Mouse (Mus musculus): Measurements from ENCODE around the gene Gm20661.

Gm20661 gene

DNA sequence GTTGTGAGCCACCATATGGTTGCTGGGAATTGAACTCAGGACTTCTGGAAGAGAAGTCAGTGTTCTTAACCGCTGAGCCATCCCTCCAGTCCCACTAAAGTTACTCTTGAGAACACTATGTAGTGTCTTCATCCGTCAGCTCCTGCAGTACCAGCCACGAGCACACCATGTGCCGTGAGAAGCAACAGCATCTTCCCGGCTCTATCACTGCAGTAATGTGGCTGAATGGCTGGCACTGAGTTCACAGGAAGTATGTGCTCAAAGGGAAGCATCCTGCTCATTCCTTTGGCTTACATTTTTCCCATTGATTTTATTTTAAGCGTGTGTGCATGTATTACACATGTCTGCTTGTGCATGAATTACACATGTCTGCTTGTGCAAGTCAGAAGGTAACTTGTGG is 15.4 kb upstream of the Gm20661 start:
- no peak for DNase-seq (ENCODE audit: low spot score)

DNA sequence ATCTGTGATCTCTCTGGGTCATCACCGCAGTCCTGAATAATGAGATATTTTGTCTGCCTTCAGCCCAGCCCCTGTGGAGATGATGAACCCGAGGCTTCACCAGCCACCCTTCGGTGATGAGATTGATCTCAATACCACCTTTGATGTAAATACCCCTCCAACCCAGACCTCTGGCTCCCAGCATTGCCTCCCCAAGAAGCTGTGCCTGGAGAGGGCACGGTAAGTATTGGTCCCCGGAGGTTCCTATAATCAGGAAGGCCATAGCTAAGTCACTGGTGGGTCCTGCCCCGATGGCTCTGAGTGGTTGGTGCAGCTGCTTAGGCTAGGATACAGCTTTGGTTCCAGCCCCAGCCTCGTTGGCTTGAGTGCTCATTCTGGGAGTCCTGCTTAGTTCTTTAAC is 14.3 kb upstream of the Gm20661 start:
- DNase-seq (ENCODE audit: low spot score) = no peak

DNA sequence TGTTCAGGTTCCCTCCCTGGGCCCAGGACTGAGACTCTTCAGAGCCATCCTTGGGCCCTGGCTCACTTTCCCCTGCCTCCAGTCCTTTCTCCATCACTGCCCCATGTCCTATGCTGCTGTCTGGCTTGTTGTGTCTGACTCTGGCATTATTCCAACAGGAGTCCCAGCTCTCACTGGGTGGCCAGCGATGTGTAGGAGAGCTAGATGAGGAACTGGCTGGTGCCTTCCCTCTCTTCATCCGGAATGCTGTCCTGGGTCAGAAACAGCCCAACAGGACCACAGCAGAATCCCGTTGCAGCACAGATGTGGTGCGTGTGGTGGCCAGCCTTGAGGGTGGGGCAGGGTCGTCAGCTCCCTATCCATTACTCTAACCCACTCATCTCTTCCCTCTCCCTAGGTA is 12.5 kb upstream of the Gm20661 start:
- no peak for DNase-seq (ENCODE audit: low spot score)

DNA sequence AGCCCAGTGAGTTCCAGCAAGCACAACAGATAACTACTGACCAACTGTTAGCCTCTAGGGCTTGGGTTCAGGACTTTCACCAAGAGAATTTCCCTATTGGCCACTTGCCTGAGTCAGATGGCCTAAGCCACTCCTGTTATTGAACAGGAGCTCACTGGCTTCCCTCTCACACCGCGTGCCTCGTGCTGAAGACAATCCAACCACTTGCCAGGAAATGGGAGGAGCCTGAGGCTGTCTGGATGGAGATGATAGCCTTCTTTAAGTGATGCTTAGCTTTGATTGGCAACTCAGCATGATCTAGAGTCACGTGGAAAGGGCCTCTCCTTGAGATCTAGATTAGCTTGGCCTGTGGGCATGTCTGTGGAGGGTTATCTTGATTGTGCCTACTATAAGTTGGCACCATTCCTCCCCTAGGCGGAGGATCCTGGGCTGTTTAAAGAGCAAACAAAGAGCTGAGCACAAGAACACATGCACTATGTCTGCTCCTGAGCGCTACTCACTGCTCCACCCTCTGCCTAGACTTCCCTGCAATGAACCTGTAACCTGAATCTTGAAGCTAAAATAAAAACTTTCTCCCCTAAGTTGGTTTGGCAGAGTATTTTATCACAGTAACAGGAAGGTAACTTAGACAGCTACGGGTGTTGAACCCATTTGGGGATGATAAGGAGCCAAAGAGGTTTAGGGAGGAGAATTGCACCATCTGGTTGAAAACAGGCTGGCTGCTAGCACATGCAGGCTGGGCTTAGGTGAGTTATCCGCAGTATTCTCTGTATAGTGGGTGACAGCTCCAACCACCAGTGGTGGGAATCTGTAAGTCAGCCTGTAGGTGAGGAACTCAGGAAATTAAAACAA is 10.9 kb upstream of the Gm20661 start:
- no peak for DNase-seq (ENCODE audit: low spot score)

DNA sequence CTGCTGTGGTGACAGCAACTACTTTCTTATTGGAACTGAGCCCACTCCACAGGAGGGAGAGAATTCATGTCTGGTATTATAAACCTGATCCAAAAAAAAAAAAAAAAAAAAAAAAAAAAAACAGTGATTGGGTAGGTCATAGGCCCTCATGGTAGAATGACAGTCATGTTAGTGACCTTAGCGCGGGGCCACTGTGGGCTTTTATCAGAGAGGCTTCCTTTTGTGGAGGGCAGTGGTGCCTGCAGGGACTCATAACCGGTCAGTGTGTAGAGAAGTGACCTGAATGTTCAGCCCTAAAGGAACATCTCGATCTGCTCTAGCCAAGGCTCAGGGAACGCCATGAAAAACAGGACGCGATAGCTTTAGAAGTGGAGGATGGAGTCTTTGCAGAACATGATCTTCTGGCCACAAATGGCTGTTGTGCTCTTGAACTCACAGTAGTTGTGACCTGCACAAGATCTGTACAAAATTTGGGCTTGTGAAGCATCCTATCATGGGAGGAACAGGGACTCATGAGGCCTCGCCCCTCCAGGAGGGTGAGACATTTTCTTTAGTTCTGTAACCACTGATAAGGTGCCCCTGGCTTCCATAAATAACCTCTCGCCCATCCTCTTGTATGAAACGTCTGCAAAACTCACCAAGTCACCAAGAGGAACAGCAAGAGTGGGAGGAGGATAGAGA is 8.2 kb upstream of the Gm20661 start:
- DNase-seq (ENCODE audit: low spot score) = no peak

DNA sequence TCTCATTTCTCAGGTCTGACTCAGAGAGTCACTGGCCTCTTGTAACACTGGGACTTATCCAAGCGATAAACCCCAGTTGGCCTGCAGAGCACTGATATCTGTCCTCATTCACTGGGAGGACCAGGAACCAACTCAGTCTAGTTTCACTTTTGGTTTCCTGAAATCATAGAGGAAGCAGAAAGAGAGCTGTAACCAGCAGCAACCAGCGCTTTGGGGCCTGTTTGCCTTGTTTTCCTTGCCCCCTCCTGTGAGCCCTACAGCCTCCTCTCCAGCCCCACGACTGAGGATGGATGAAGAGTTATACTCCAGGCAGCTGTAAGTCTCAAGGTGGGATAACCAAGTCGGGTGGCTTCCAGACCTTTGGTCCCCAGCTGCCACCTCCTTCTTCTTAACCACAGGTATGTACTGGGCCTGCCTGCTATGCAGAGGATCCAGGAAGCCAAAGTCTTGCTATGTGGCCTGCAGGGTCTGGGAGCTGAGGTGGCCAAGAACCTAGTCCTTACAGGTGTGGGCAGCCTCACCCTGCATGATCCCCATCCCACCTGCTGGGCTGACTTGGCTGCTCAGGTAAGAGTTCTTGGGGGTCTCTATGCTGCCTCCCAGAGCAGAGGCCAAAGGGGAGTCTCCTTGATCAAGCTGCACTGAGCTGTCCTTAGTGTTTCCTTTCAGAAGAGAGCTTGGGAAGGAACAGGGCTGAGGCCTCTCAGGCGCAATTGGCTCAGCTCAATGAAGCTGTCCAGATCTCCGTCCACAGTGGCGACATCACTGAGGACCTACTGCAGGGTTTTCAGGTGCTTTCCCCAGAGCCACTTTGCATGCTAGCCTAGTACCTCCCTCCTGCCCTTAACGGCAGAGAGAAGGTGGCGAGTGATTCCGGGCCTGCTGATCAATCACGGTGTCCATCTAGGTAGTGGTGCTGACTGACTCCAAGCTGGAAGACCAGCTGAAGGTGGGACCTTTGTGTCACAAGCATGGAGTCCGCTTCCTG is 7.2 kb upstream of the Gm20661 start, which contains the start of gene Uba7:
Gene Uba7, plus strand, starts transcription at position 107 of the 988 bp plus-strand sequence.
- peak; percentile 23 for DNase-seq (ENCODE audit: low spot score)

DNA sequence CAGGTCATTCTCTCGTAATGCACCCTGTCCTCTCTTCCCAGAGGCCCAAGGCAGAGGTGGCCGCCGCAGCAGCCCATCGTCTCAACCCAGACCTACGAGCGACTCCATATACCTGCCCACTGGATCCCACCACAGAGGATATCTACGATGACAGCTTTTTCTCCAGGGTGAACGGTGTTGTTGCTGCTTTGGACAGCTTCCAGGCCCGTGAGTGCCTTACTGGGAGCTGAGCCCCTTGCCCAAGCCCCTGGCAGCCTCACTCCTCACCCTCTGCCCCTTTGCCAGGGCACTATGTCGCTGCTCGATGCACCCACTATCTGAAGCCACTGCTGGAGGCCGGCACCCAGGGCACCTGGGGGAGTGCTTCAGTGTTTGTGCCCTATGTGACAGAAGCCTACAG is 4.0 kb upstream of the Gm20661 start:
- no peak for DNase-seq (ENCODE audit: low spot score)

DNA sequence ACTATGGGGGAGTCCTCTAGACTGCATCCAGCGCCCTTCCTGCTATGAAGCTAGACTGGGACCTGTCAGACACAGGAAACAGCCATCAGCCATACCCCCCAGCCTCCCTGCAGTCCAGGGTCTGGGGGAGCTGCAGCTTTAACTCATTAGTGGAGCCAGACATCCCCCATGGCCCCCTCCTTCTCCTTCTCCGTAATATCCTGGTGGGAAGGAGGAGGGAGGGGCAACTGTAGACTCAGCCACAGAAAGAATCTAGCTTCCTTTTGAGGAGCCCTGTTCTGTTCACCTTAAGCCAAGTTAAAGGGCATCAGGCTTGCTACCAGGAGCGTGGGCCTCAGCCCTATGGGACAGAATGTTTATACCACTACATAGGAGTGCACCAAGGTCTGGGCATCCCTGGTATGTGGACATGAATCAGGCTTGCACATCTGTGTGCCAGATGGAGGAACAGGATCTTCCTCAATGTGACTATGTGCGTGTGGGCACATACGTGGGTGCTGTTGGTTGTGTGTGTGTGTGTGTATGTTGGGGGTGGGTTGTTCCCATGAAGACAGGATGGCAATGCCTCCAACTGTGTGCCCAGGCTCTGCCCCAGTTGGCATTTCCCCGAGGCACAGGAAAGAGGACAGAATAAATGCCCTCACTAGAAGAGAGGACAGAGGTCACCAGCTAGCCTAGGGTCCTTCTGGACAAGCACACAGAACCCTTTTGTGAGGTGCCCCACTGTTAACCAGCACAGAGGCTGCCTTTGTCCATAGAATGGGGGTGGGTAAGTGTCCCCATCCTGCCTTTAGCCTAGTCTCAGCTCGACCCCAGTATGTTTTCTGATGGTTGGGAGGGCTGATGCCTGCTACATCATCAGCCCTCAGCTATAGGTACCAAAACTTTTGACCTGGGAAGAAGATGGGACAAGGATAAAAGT is 913 bp upstream of the Gm20661 start:
- DNase-seq (ENCODE audit: low spot score) = peak; percentile 87

DNA sequence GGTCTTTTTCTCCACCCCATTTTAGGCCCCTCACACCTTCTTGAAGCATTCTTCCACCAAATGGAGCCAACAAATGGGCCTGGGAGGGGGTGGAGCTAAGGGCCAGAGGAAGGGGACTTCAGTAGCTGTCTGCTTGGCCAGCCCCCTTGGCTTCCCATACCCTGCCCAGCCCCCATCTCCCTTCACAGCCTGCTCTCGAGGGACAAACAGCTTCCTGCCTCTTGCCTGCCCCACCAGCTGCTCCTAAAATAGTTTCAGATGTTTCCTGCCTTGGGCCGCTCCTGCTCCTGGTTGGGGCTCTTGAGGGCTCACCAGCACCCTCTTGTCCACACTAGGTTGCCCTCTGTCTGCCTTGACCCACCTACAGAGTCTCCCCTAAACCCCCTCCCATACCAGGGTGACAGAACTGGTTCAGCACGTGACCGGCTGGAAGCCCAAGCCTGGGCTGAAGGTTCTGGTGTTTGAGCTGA is 598 bp downstream of the Gm20661 start:
- peak; percentile 89 for DNase-seq (ENCODE audit: low spot score)

DNA sequence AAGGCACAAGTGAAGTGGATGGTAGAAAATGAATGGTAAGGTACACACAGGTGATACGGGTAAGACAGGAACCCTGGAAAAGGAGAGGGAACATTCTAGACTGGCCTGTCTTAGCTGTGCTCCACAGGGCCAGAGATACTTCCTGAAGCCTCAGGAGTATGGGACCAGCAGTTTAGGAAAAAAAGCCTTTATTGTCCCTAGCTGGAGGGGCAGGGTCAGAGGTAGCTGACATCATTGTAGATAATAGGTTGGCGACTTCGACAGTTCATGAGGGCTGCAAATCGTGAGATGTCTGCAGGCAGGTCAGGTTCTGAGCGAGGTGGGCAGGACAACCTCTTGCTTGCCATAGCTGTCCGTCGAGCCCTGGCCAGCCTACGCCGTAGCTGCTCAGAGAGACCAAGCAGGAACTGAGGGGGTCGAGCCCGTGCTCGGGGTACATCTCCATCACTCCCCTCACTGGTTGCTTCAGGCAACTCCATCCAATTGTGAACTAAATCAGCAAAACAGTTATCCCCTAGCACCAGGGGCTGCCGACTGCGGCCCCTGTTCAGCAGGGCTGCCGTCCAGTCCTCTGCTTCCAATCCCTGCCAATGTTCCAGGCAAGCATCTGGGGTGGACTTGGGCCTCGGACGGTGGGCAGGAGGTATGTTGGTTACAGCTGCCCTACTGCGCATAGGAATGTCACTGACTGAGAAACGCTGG is 1.3 kb downstream of the Gm20661 start:
- DNase-seq (ENCODE audit: low spot score) = peak; percentile 18

DNA sequence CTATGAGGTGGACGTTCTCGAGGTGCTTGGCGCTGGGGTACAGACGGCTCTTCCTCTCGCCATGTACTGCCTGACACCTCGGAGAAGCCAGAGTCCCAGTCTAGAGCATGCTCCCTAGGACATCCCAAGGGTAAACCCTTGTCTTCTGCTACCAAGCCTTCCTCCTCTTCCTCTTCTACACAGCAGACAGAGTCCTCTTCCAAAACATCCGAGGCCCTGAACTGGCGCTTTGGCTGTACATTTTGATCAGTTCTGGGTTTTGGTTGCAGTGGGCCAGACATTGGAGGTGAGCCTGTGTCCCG is 1.8 kb downstream of the Gm20661 start:
- no peak for DNase-seq (ENCODE audit: low spot score)

DNA sequence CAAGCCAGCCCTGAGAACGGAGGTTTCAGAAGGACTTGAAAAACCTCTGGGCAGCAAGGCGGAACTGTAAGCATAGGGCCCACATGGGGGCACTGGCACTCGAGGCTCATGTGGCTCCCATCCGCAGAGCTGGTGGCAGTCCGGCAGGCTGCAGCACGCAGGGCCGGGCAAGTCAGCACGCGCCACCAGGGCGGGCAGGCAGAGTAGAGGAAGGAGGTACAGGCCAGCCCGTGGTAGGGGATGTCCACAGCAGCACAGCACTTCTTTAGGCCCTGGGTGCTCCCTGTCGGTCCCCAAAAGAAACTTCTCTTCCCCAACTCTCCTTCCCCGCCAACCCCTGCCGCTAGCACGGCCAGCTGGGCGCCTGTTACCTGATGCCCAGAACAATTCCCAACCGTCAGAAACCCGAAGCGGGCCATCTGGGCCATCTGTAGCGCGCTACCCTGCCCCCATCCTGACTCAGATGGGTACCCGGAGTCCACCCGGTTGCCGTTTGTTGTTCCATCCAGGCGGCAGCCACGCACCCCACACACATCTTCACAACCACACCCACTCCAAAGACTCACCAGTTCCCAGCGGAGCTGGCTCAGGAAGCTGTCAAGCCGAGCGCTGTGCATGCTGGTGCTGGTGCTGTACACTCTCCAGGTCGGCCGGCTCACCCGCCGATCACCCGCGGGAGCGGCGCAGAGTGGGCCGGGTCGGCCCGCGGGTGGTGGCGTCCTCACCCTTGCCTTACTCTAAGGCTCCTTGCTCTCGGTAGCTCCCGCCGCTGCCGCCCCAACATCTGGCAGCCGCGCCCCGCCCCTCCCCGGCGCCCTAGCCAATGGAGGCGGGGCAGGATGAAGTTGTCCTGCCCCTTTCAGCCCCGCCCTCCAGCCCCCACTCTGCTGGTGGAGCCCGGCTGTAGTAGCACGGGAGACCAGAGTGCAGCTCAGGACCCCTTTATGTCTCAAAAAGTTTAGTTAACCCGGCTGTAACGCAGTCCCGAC is 2.6 kb downstream of the Gm20661 start, which contains the start of gene Inka1:
Gene Inka1, minus strand, starts transcription at position 749 of the 989 bp plus-strand sequence.
- DNase-seq (ENCODE audit: low spot score) = peak; percentile 92

DNA sequence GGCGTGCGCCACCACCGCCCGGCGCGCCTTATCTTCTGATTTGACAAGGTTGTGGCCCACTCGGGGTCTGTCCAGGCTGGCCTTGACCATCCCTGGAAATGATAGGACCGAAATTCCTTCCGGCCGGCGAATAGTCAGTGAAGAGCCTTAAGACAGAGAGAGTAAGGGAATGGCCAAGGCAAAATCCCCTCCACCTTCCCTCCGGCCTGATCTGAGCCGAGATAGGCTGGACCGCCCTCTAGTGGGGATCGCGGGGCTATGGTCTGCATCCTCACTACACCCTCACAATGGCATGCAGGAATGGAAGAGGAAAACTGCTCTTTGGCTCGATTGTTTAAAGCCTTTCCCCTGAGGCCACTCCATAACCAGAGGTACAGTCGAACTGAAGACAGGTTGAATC is 3.5 kb downstream of the Gm20661 start:
- DNase-seq (ENCODE audit: low spot score) = peak; percentile 94

DNA sequence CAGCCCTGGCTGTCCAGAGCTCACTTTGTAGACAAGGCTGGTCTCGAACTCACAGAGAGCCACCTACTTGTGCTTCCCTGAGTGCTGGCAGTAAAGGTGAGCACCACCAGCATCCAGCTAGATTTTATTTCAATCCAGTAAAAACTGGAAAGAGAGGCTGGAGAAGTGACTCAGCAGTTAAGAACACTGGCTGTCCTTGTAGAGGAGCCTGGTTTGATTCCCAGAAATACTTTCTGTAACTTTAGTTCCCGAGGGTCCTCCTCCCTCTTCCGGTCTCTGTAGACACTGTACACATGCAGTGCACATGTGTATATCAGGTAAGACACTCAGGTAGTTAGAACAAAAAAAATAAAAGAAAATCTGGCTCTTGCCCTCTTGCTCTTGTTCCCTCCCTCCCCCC is 5.1 kb downstream of the Gm20661 start:
- no peak for DNase-seq (ENCODE audit: low spot score)

DNA sequence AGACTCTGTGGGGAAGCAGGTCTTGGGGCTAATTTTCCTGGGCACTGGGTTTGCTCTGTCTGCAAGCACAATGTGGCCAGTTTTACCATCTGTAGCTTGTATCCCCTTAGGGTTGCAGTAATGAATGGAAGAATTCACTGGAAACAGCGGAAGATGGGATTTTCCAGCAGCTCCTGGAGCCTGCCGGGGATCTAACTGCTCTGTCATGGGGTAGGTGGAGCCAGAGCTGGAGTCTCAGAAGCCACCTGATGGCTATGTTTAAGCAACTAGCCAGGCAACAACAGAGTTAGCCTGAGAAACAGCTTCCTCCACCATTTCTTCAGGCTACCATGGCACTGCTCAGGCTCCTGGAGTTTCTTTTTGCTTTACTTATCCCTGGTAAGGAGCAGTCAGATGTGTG is 9.3 kb downstream of the Gm20661 start, which contains the start of gene Cdhr4:
Gene Cdhr4, plus strand, starts transcription at position 301 of the 400 bp plus-strand sequence.
- DNase-seq (ENCODE audit: low spot score) = no peak

DNA sequence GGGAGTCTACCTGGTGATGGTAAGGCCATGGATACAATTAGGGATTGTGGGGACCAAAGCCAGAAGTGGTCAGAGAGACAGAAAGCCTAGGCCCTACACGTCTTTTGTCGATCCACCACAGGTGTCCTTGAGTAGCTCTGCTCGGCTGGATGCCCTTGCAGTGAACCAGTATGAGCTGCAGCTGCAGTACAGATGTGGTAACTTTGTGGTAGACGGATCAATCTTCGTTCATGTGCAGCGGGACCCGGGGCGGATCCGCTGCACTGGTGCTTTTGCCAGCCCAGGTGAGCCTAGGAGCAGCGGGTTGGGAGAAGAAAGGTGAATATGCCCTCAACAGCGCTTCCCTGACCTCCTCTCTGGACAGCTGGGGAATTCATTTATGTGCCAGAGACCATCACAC is 10.2 kb downstream of the Gm20661 start:
- no peak for DNase-seq (ENCODE audit: low spot score)

DNA sequence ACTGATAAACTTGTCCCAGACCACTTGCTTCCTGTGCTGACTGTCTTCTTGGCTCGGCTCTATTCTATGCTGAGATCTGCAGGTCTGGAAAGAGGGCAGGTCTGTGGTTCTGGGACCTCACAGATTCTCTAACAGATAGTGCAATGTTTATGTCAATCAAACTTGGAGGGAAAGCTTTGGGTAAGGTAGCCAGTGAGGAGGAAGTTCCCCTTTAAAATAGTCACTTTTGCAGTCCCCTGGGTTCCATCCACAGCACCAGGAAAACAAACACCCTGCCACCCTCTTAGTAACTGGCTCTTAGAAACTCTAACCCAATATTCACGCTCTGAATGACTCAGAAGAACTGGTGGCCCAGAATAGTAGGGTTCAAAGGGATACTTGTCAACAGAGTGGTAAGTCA is 11.6 kb downstream of the Gm20661 start:
- no peak for DNase-seq (ENCODE audit: low spot score)

DNA sequence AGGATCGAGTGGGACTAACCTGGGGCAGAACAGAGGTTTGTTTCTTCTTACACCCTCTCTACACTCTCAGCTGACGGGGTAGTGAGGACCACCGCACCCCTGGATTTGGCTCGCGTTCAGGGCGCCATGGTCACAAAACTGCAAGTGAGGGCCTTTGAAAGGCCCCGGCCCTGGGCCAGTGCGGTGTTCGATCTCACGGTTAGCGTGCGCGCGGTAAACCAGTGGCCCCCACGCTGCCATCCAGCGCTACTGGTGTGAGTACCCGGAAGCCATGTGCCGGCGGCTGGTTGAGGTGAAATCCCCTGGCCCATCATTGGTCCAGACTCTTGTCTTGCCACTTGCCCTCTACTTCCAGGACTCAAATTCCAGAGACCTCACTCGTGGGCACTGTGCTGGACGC is 12.7 kb downstream of the Gm20661 start:
- no peak for DNase-seq (ENCODE audit: low spot score)

DNA sequence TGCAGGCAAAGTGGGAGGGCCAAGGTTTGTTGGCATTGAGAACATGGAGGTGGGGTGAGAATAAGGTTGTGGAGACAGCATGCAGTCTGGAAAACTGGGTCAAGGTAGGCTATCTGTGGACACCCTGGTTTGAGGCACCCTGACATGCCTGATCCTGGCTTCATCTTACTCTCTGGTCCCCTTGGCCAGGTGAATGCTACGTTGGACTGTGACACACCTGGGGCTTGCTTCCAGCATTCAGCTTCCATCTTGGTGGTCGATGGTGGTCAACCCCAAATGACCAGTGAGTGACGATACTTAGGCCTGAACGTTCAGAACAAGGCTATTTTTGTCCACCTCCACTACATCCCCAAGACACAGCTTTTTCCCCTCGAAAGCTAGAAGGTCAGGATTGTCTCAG is 13.2 kb downstream of the Gm20661 start, which contains the start of gene Gm20662:
Gene Gm20662, plus strand, starts transcription at position 301 of the 400 bp plus-strand sequence.
- DNase-seq (ENCODE audit: low spot score) = no peak
